Mouse (Mus musculus) liver, postnatal 0 days (tissue): Measurements from ENCODE around the gene Plekhf1.

Source experiments
- CTCF ChIP-seq: sonication (generic); IDR thresholded peaks from 2 replicates; pipeline ENCODE4 v1.5.1; 2016; ENCODE audit warnings: antibody characterized with exemption, low read depth
- EP300 ChIP-seq: IDR thresholded peaks from 2 replicates; pipeline ENCODE4 v1.6.1; 2016; ENCODE audit warnings: antibody characterized with exemption, low read depth, mild to moderate bottlenecking

DNA sequence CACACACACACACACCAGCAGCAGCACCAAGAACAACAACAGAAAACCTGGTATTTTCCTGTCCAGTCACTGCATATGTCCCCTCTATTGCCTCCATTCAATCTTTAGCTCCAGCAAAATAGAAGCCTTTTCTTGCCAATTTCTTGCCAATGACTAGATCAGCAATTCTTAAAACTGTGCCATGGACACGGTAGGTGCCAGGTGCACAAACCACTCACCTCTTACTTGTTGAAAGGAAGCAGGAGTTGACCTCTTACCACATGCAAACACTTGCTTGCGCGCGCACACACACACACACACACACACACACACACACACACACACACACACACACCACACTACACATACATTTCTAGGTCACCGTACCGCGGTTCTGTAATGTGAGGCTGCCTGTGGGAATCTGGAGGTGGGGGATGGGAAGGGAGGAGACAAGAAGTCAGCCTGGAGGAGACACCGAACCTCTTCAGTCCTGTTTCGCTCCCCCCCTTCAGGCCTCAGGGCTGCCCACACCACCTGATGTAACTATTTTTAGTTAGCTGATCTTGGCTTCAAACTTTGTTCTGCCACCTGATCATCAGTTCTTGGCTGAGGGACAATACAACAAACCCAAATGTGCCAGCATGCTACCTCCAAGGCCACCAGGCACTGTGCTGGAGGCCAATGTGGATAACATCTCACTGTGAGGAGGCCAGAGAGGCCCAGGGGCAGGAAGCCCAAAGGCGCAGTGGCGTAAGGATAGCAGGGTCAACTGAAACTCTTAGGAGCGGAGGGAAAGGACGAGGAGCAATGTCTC lies 3.0 kb downstream of the Plekhf1 start:
- no peak for TF ChIP-seq CTCF
- TF ChIP-seq EP300, result no peak
